Mouse (Mus musculus) layer of hippocampus, adult 2 months (tissue): ENCODE results near the gene Gm20869. TPM values are rescaled to one million over a fixed set of nuclear protein-coding genes. Genes with fewer than 3 reads are reported as not detected.
"Not testable (repeated sequence)": the region's sequence is repeated elsewhere in the genome, so short reads cannot be mapped to it uniquely, and the experiment has no call there.

ENCODE experiments used
- DNase-seq, 2 experiments: peaks; one replicate each; pipeline ENCODE4 v3.0.0; 2022; ENCODE audit warnings: low spot score in 2 of 2
- H3K27ac ChIP-seq: fragments of 200-600 bp; 2 replicates; pipeline ENCODE4 v1.8.1; 2022
- H3K4me3 ChIP-seq: fragments of 200-600 bp; 2 replicates; pipeline ENCODE4 v1.8.1; 2022; ENCODE audit warnings: mild to moderate bottlenecking
- long read RNA-seq, 2 experiments: library from polyadenylated mRNA; stranded (forward); transcript quantifications; one replicate each; pipeline ENCODE4 v2.0.0; 2021; ENCODE audit warnings: borderline mapping rate in 2 of 2
- total RNA-seq, 2 experiments: library from RNA; stranded (reverse); gene quantifications; 2 replicates each; pipeline ENCODE4 v1.2.3; 2021

Gene Gm20869
- total RNA-seq = not detected
- long read RNA-seq, experiment 1 = 0 reads
- long read RNA-seq, experiment 2 = 0 reads

- not testable (repeated sequence) for DNase-seq, H3K27ac ChIP-seq, H3K4me3 ChIP-seq
Measured at GRCm38 (mm10) chrY:71469149-71469548, at the start of gene Gm20869. Gene Gm20869, plus strand, starts transcription at chrY:71469449.

Other genes starting within 250 kb of the Gm20869 start
- gene Gm20870, start 222.6 kb downstream of the Gm20869 start, total RNA-seq = not detected